Mouse (Mus musculus) adrenal gland, adult 18-20 months (tissue): ENCODE results near the gene Gm11037. TPM values are rescaled to one million over a fixed set of nuclear protein-coding genes. Genes with fewer than 3 reads are reported as not detected.

Experiments used
- DNase-seq, 2 experiments: peaks; one replicate each; pipeline ENCODE4 v3.0.0; 2021 to 2022; ENCODE audit warnings: low spot score in 2 of 2
- total RNA-seq, 2 experiments: library from RNA; stranded (reverse); gene quantifications; 1 replicate in 1 of 2; 2 replicates in 1 of 2; pipeline ENCODE4 v1.2.3; 2021

Gene Gm11037
- total RNA-seq, 2 experiments from 2014 or later, result not detected

DNA sequence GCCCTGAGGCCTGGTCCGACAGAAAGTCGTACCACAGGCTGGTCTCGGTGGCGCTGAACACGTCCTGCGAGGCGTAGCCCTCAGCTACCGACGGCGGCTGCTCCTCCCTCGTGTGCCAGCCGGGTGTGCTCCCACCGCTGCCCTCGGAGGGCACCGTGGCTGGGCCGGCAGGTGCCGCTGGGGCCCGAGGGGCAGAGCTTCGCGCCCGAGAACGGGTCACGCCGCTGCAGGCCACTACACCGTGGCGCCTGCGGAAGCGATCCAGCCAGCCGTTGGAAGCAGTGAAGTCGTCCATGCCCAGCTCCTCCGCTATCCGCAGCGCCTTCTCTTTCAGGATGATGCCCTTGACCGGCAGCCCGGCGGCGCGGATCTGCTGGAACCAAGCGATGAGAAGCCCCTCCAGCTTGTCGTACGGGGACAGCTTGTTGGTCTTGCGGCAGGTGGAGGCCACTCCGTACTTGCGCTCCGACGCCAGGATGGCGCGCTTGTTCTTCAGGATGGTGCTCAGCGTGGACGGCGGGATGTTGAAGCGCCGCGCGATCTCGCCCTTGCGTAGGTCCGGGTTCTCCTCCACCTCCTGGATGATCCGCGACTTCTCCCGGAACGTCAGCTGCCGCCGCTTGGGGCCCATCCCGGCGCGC is 46.1 kb downstream of the Gm11037 start:
- DNase-seq, result peak; percentile 48 to 58

DNA sequence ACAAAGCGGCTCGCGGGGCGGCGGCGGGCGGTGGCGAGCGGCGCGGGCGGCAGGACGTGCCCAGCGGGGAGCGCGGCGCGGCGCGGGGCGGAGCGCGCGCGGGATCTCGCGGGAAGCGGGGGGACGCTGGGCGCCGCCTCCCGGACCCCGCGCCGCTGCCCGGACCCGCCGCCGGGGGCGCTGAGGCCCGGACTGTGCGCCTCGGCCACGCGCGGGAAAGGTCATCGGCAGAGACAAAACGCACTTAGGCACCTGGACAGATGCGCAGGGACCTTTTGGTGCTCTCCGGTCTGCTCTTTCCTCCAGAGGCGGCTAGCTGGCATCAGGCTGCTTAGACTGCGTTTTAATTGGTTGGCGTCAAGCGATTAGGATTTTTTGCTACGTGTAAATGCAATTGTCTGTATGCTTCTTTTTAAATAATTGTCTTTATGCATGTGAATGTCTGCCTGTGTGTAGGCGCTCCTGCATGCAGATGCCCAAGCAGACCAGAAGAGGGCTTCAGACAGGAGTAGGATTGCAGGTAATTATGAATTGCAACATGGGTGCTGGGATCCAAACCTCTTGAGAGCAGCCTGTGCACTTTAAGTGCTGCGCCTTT is 46.8 kb downstream of the Gm11037 start, which contains the start of gene Cenpb:
Gene Cenpb (minus strand): TSS at position 78 of the 598 bp plus-strand sequence.
- DNase-seq, result peak; percentile 85 to 92

Other genes starting within 250 kb of the Gm11037 start
- gene 4930402H24Rik, start 227.1 kb upstream of the Gm11037 start, total RNA-seq, result 10 to 100 TPM; 29.5 to 47.8 TPM
- gene Atrn, start 227.0 kb upstream of the Gm11037 start, total RNA-seq, result 10 to 100 TPM; 24.0 to 32.1 TPM
- gene Gfra4, start 90.4 kb upstream of the Gm11037 start, total RNA-seq, result 1 to 10 TPM; 4.8 to 6.0 TPM
- gene Adam33, start 69.7 kb upstream of the Gm11037 start, total RNA-seq, result 1 to 10 TPM; 2.2 to 4.8 TPM
- 1 to 10 TPM; 5.3 to 5.8 TPM for gene Siglec1, start 46.7 kb upstream of the Gm11037 start, total RNA-seq
- gene Hspa12b, start 6.2 kb upstream of the Gm11037 start, total RNA-seq, result 10 to 100 TPM in 1 of 2 experiments, 1 to 10 TPM in 1; 8.4 to 11.1 TPM
- 100 to 1,000 TPM; 103 to 273 TPM for gene 1700037H04Rik, start 26.6 kb downstream of the Gm11037 start, total RNA-seq
- gene Cenpb, start 46.6 kb downstream of the Gm11037 start, total RNA-seq, result 10 to 100 TPM; 51.3 to 63.4 TPM
- gene Cdc25b, start 53.5 kb downstream of the Gm11037 start, total RNA-seq, result 1 to 10 TPM; 4.2 to 5.2 TPM
- 1 to 10 TPM; 4.5 to 5.6 TPM for gene Spef1, start 53.8 kb downstream of the Gm11037 start, total RNA-seq
- 10 to 100 TPM; 14.9 to 16.3 TPM for gene Ap5s1, start 73.6 kb downstream of the Gm11037 start, total RNA-seq
- gene Mavs, start 100.6 kb downstream of the Gm11037 start, total RNA-seq, result 10 to 100 TPM; 42.6 to 56.7 TPM
- gene Pank2, start 129.0 kb downstream of the Gm11037 start, total RNA-seq, result 10 to 100 TPM; 44.6 to 57.6 TPM
- 10 to 100 TPM in 1 of 2 experiments, 1 to 10 TPM in 1; 9.2 to 15.1 TPM for gene Rnf24, start 219.4 kb downstream of the Gm11037 start, total RNA-seq